In genomic region chr15:37020581-37021245, GRCm38 (mm10) we compare ENCODE assay signal across 13 mouse cellular contexts. TPM values are rescaled to one million over a fixed set of nuclear protein-coding genes. Genes with fewer than 3 reads are reported as not detected.
DNase-seq lines count a peak whose midpoint lies in the region; ATAC-seq and TF ChIP-seq lines count a peak whose summit lies in the region.
"Had no signal": no experiment of that assay in that cellular context is flagged by ENCODE, and none has a peak within 500 bp of the region (broad histone marks: within the 10 kb centered on the region; RNA-seq: fewer than 3 reads in every experiment).

No protein-coding gene starts in this region.

- no peak for TF ChIP-seq POLR2A in spleen, adult 2 months (IDR thresholded peaks at IDR 0.05; ENCODE audit: low read depth, low read length)

- H3K27me3 ChIP-seq in heart, postnatal 0 days (ENCODE audit: control insufficient read depth, insufficient read depth, low read length) = no peaks in the 10 kb centered on the region
- no peaks in the 10 kb centered on the region for H3K27me3 ChIP-seq in spleen, adult 2 months (ENCODE audit: control insufficient read depth, insufficient read depth, low read length)
- no peaks in the 10 kb centered on the region for H3K27me3 ChIP-seq in hindbrain, embryonic 13.5 days
- H3K27me3 ChIP-seq: forebrain, embryonic 12.5 days; limb, embryonic 13.5 days; stomach, embryonic 15.5 days had no signal

- no peak overlapping the region for H3K27ac ChIP-seq in heart, postnatal 0 days (ENCODE audit: low read depth)
- H3K27ac ChIP-seq in spleen, adult 2 months (ENCODE audit: insufficient read depth, low read length) = no peak overlapping the region
- H3K27ac ChIP-seq in hindbrain, embryonic 13.5 days = no peak overlapping the region
- H3K27ac ChIP-seq: forebrain, embryonic 12.5 days; heart, embryonic 10.5 days; limb, embryonic 13.5 days; stomach, embryonic 15.5 days had no signal

- peak; percentile 63 for TF ChIP-seq CTCF in heart, postnatal 0 days (IDR thresholded peaks at IDR 0.05; ENCODE audit: low read depth)
- TF ChIP-seq CTCF in spleen, adult 2 months (IDR thresholded peaks at IDR 0.05; ENCODE audit: extremely low read depth, insufficient read depth, insufficient read length, insufficient replicate concordance) = peak; percentile 23; the same call in 1 of the 2 replicates

- H3K9ac ChIP-seq in heart, postnatal 0 days (replicated peaks; ENCODE audit: low read depth, low read length) = no peak overlapping the region
- H3K9ac ChIP-seq in hindbrain, embryonic 13.5 days = no peak overlapping the region
- H3K9ac ChIP-seq: forebrain, embryonic 12.5 days; limb, embryonic 13.5 days; stomach, embryonic 15.5 days had no signal

- H3K36me3 ChIP-seq in heart, postnatal 0 days (replicated peaks; ENCODE audit: control insufficient read depth, insufficient read depth, low read length) = no peaks in the 10 kb centered on the region
- H3K36me3 ChIP-seq in spleen, adult 2 months (ENCODE audit: control insufficient read depth, insufficient read depth, low read length) = no peaks in the 10 kb centered on the region
- H3K36me3 ChIP-seq in hindbrain, embryonic 13.5 days = no peaks in the 10 kb centered on the region
- H3K36me3 ChIP-seq: forebrain, embryonic 12.5 days; heart, embryonic 10.5 days; limb, embryonic 13.5 days; stomach, embryonic 15.5 days had no signal

- ATAC-seq in heart, postnatal 0 days (ENCODE audit: insufficient read depth, low read depth) = no peak
- no peak for ATAC-seq in hindbrain, embryonic 13.5 days (ENCODE audit: low FRiP score)

- DNase-seq in heart, postnatal 0 days (ENCODE audit: low spot score) = no peak
- no peak for DNase-seq in heart, postnatal 4 days
- DNase-seq in spleen, adult 2 months (ENCODE audit: low read depth in 1 of 2, low spot score in 2 of 2) = peak in 1 of 2 experiments; percentile 8
- no peak for DNase-seq in spleen, postnatal 10 days (ENCODE audit: low spot score in 2 of 2)
- DNase-seq in cerebellum, adult 8-10 months = peak; percentile 32
- DNase-seq in ovary, postnatal 36 days (ENCODE audit: low spot score) = no peak
- no peak for DNase-seq in adrenal gland, postnatal 36 days
- DNase-seq: adrenal gland, postnatal 10 days had no signal

- H3K4me2 ChIP-seq in heart, postnatal 0 days (ENCODE audit: low read depth, low read length) = no peak overlapping the region
- H3K4me2 ChIP-seq in hindbrain, embryonic 13.5 days = no peak overlapping the region
- H3K4me2 ChIP-seq: forebrain, embryonic 12.5 days; limb, embryonic 13.5 days; stomach, embryonic 15.5 days had no signal

- H3K4me3 ChIP-seq in heart, postnatal 0 days (ENCODE audit: low read depth, low read length) = no peak overlapping the region
- H3K4me3 ChIP-seq in spleen, adult 2 months (ENCODE audit: extremely low read depth, insufficient read depth, insufficient read length) = no peak overlapping the region
- no peak overlapping the region for H3K4me3 ChIP-seq in hindbrain, embryonic 13.5 days
- H3K4me3 ChIP-seq: forebrain, embryonic 12.5 days; heart, embryonic 10.5 days; limb, embryonic 13.5 days; stomach, embryonic 15.5 days had no signal

- TF ChIP-seq EP300 in heart, postnatal 0 days (IDR thresholded peaks at IDR 0.05; ENCODE audit: low read depth) = no peak

- no peaks in the 10 kb centered on the region for H3K4me1 ChIP-seq in heart, postnatal 0 days (ENCODE audit: control insufficient read depth, insufficient read depth)
- no peaks in the 10 kb centered on the region for H3K4me1 ChIP-seq in spleen, adult 2 months (ENCODE audit: control insufficient read depth, insufficient read depth, insufficient read length)
- no peaks in the 10 kb centered on the region for H3K4me1 ChIP-seq in hindbrain, embryonic 13.5 days (replicated peaks)
- H3K4me1 ChIP-seq: forebrain, embryonic 12.5 days; heart, embryonic 10.5 days; limb, embryonic 13.5 days; stomach, embryonic 15.5 days had no signal

- no peaks in the 10 kb centered on the region for H3K9me3 ChIP-seq in heart, postnatal 0 days (replicated peaks; ENCODE audit: control insufficient read depth, low read length)
- no peaks in the 10 kb centered on the region for H3K9me3 ChIP-seq in hindbrain, embryonic 13.5 days
- H3K9me3 ChIP-seq: forebrain, embryonic 12.5 days; heart, embryonic 10.5 days; limb, embryonic 13.5 days; stomach, embryonic 15.5 days had no signal

RNA-seq across cellular contexts. Expression of gene Zfp706, which starts 13.1 kb away (rescaled TPM):
- 36.9 and 48.7 TPM in 2 replicates for total RNA-seq in heart, postnatal 0 days (2014; rRNA removed; ENCODE audit: low replicate concordance)
- 541 and 578 TPM in 2 replicates for polyA plus RNA-seq in heart, postnatal 0 days (2015; fragmentation: Nextera tagmentation; extraction: Ambion mirVana)
- total RNA-seq in heart, postnatal 4 days (2021) = 100 to 1,000 TPM; 234 to 247 TPM
- polyA plus RNA-seq in spleen, adult 2 months (2012; rRNA removed) = 23.4 and 31.3 TPM in 2 replicates
- polyA plus RNA-seq in hindbrain, embryonic 13.5 days (2015; fragmentation: Nextera tagmentation; extraction: Ambion mirVana) = 446 and 459 TPM in 2 replicates
- 100 to 1,000 TPM; 203 to 216 TPM for total RNA-seq in adrenal gland, postnatal 36 days (2021)
